30 mouse cellular contexts compared by ENCODE assay signal in genomic region chr16:11966041-11966440, GRCm38 (mm10). TPM values are rescaled to one million over a fixed set of nuclear protein-coding genes. Genes with fewer than 3 reads are reported as not detected.
DNase-seq lines count a peak whose midpoint lies in the region; ATAC-seq lines count a peak whose summit lies in the region.
"Had no signal": no experiment of that assay in that cellular context is flagged by ENCODE, and none has a peak within 500 bp of the region (broad histone marks: within the 10 kb centered on the region; RNA-seq: fewer than 3 reads in every experiment).

No protein-coding gene starts in this region.

- H3K9ac ChIP-seq in midbrain, embryonic 13.5 days (replicated peaks): no peak overlapping the region
- H3K9ac ChIP-seq: embryonic facial prominence, embryonic 12.5 days; embryonic facial prominence, embryonic 15.5 days; forebrain, postnatal 0 days; hindbrain, embryonic 13.5 days had no signal

- no peak overlapping the region for H3K27ac ChIP-seq in midbrain, embryonic 13.5 days
- H3K27ac ChIP-seq: embryonic facial prominence, embryonic 12.5 days; embryonic facial prominence, embryonic 15.5 days; hindbrain, embryonic 10.5 days; hindbrain, embryonic 13.5 days had no signal

- DNase-seq in 3134 (ENCODE audit: extremely low read depth, insufficient read length, low spot score) (peak; percentile 9), 416B (ENCODE audit: low read depth) (peak; percentile 4), MEL-GATA-1-ER (ENCODE audit: extremely low read depth, low read depth) (peak; percentile 26), ZHBTc4 (ENCODE audit: low read depth, low spot score) (peak; percentile 74)
- DNase-seq in heart, postnatal 4 days: no peak
- no peak for DNase-seq in frontal cortex, postnatal 25 days (ENCODE audit: low spot score in 2 of 2)
- DNase-seq: adrenal gland, postnatal 10 days; adrenal gland, postnatal 36 days; B cell, adult 2 months; cerebellum, adult 11 months; cerebellum, adult 2 months; cerebellum, adult 9-11 months; cerebellum, postnatal 25 days; forebrain, postnatal 0 days; gastrocnemius, postnatal 10 days; gastrocnemius, postnatal 36 days; kidney, adult 18-20 months had no signal

- no peaks in the 10 kb centered on the region for H3K4me1 ChIP-seq in midbrain, embryonic 13.5 days (replicated peaks)
- H3K4me1 ChIP-seq: embryonic facial prominence, embryonic 12.5 days; embryonic facial prominence, embryonic 15.5 days; hindbrain, embryonic 10.5 days; hindbrain, embryonic 13.5 days had no signal

- H3K36me3 ChIP-seq in midbrain, embryonic 13.5 days: no peaks in the 10 kb centered on the region
- H3K36me3 ChIP-seq: embryonic facial prominence, embryonic 12.5 days; embryonic facial prominence, embryonic 15.5 days; hindbrain, embryonic 10.5 days; hindbrain, embryonic 13.5 days had no signal

- 95% methylated on average over 8 of the region's 8 CpGs for WGBS in midbrain, embryonic 13.5 days

- ATAC-seq in midbrain, embryonic 13.5 days: no peak
- ATAC-seq: forebrain, embryonic 14.5 days; forebrain, postnatal 0 days; hindbrain, embryonic 16.5 days; intestine, embryonic 16.5 days had no signal

- H3K4me2 ChIP-seq in midbrain, embryonic 13.5 days (replicated peaks): no peak overlapping the region
- H3K4me2 ChIP-seq: embryonic facial prominence, embryonic 12.5 days; embryonic facial prominence, embryonic 15.5 days; heart, embryonic 11.5 days; hindbrain, embryonic 13.5 days had no signal

- 0 out of 2 replicates have a peak, but pooled peaks cover 3% of the 10 kb centered on the region for H3K9me3 ChIP-seq in midbrain, embryonic 13.5 days
- H3K9me3 ChIP-seq: embryonic facial prominence, embryonic 12.5 days; embryonic facial prominence, embryonic 15.5 days; hindbrain, embryonic 10.5 days; hindbrain, embryonic 13.5 days had no signal

- H3K4me3 ChIP-seq in midbrain, embryonic 13.5 days (replicated peaks): no peak overlapping the region
- H3K4me3 ChIP-seq: embryonic facial prominence, embryonic 12.5 days; embryonic facial prominence, embryonic 15.5 days; hindbrain, embryonic 10.5 days; hindbrain, embryonic 13.5 days had no signal

- no peaks in the 10 kb centered on the region for H3K27me3 ChIP-seq in midbrain, embryonic 13.5 days
- H3K27me3 ChIP-seq: embryonic facial prominence, embryonic 12.5 days; embryonic facial prominence, embryonic 15.5 days; hindbrain, embryonic 13.5 days had no signal

RNA-seq across cellular contexts. Expression of gene Shisa9, which starts 17.9 kb away (rescaled TPM):
- polyA plus RNA-seq in midbrain, embryonic 13.5 days (2015; fragmentation: Nextera tagmentation; extraction: Ambion mirVana): 4.6 and 4.7 TPM in 2 replicates
- total RNA-seq in heart, postnatal 4 days (2021): under 1 TPM; 0.21 to 0.54 TPM
- total RNA-seq: CH12.LX; common myeloid progenitor, adult 5-6 weeks; gastrocnemius, adult 18-20 months; gastrocnemius, postnatal 36 days; granulocyte monocyte progenitor cell, adult 5-6 weeks had no signal

RNA-seq across cellular contexts. Expression of gene Cpped1, which starts 56.8 kb away (rescaled TPM):
- 15.1 and 17.6 TPM in 2 replicates for polyA plus RNA-seq in midbrain, embryonic 13.5 days (2015; fragmentation: Nextera tagmentation; extraction: Ambion mirVana)
- total RNA-seq in heart, postnatal 4 days (2021): 10 to 100 TPM; 62.1 to 65.9 TPM

Comparison
In these comparisons a context has a peak if more than half of its experiments do, and no peak if none do; other contexts are left out.
1. DNase-seq: peak in 3134 (single experiment), 416B (single experiment), MEL-GATA-1-ER (single experiment) and ZHBTc4 (single experiment); none in heart, postnatal 4 days (single experiment) and frontal cortex, postnatal 25 days (0 of 2).